Mouse (Mus musculus): ENCODE data around the gene Siah1a. TPM values are rescaled to one million over a fixed set of nuclear protein-coding genes. Genes with fewer than 3 reads are reported as not detected.

The Siah1a gene
- total and polyA plus RNA-seq, 2 experiments: 6.4 to 7.1 TPM

DNA sequence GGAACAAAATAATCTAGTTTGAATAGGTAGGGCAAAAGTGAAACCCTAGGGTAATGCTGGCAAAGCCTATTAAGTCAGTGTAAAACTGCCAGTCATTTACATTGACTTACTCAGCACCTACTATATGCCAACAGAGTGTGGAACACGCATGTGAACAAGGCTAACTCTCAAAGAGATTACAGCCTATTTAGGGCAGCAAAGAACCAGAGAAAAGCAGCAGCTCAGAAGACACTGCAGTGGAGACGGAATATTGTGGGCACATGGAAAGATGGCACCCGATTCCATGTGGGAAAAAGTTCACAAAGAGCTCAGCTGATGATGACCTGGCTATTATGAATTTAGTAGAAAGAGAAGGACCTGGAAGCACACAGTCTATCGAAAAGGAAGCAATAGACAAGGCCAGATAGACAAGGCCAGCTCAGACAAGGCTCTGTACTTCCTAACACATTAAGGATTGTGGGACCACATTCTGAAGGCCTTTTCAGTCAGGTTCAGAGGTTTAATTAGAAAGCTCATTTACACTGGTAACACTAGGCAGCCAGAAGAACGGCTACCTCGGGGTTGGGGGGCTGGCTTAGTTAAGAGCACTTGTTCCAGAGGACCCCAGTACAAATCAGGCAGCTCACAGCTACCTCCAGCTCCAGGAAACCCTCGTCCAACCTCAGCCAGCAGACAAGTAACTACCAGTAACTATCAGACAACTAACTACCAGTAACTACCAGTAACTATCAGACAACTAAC lies 3.0 kb downstream of the Siah1a start:
- TF ChIP-seq POLR2A (IDR thresholded peaks at IDR 0.05; ENCODE audit: extremely low read depth, insufficient read depth, low read length): no peak
- no peak for TF ChIP-seq CTCF (IDR thresholded peaks at IDR 0.05; ENCODE audit: low read depth, low read length)
- H3K4me1 ChIP-seq (ENCODE audit: control insufficient read depth, insufficient read depth, low read length): peaks cover 2% of the 10 kb centered on the region
- DNase-seq (ENCODE audit: extremely low read depth, low read depth, low spot score): no peak

DNA sequence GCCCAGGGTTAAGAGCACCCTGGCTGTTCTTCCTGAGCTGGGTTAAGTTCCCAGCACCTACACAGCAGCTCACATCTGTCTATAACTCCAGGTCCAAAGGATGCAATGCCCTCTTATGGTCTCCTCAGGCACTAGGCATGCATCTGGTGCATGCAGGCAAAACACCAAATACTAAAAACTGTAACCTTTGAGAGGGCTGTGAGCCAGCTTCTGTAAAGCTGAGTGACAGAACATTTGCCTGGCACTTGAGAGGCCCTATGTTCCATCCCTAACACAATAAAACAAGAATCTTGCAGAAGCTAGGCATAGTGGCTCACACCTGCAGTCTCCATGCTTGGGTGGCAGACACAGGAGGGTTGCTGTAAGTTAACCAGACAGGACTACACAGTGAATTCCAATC lies 4.1 kb downstream of the Siah1a start:
- Histone ChIP-seq H3K79me2 (ENCODE audit: control insufficient read depth, insufficient read depth, low read length) (peaks cover 23% of the 10 kb centered on the region; the same call in 1 of the 2 replicates), H3K4me1 (ENCODE audit: control insufficient read depth, insufficient read depth, low read length) (peaks cover 2% of the 10 kb centered on the region), H3K9ac (ENCODE audit: low read depth, low read length) (no peak overlapping the region), H3K27ac (replicated peaks; ENCODE audit: insufficient read depth, low read depth, low read length) (no peak overlapping the region), H3K27me3 (ENCODE audit: control insufficient read depth, insufficient read depth, low read length) (no peaks in the 10 kb centered on the region), H3K4me3 (ENCODE audit: insufficient read depth, low read depth, low read length) (no peak overlapping the region), H3K36me3 (ENCODE audit: control insufficient read depth, insufficient read depth, low read length) (no peaks in the 10 kb centered on the region)
- DNase-seq (ENCODE audit: extremely low read depth, low read depth, low spot score): no peak
- TF ChIP-seq CTCF (IDR thresholded peaks at IDR 0.05; ENCODE audit: low read depth, low read length): no peak
- no peak for TF ChIP-seq POLR2A (IDR thresholded peaks at IDR 0.05; ENCODE audit: extremely low read depth, insufficient read depth, low read length)

More for the DNA sequence above, 3.0 kb downstream of the Siah1a start:
- no peaks in the 10 kb centered on the region for H3K36me3 ChIP-seq (ENCODE audit: control insufficient read depth, insufficient read depth, low read length)
- H3K79me2 ChIP-seq (ENCODE audit: control insufficient read depth, insufficient read depth, low read length): peaks cover 22% of the 10 kb centered on the region; the same call in 1 of the 2 replicates
- no peak overlapping the region for H3K9ac ChIP-seq (ENCODE audit: low read depth, low read length)
- H3K27ac ChIP-seq (replicated peaks; ENCODE audit: insufficient read depth, low read depth, low read length): no peak overlapping the region
- H3K27me3 ChIP-seq (ENCODE audit: control insufficient read depth, insufficient read depth, low read length): no peaks in the 10 kb centered on the region
- 77% methylated on average over 7 of the region's 7 CpGs for WGBS
- no peak overlapping the region for H3K4me3 ChIP-seq (ENCODE audit: insufficient read depth, low read depth, low read length)

DNA sequence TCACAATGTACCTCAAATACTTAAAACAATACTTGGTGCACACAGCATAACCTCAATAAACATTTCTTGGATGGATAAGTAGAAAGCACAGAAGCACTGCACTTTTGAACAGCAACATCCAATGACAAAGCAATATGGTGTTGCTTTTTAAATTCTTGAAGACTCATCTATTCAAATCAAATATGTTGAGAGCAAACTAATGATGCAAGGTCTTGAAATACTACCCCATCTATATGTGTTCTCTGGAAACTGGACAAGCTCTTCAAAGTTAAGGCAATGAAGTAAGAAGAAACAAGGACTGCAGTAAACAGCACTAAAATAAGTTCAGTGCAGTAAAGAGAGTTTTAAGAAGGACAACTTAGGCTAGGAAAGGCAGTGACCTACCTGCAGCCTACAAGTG lies 4.8 kb downstream of the Siah1a start:
- no peaks in the 10 kb centered on the region for H3K36me3 ChIP-seq (ENCODE audit: control insufficient read depth, insufficient read depth, low read length)
- peaks cover 25% of the 10 kb centered on the region; the same call in 1 of the 2 replicates for H3K79me2 ChIP-seq (ENCODE audit: control insufficient read depth, insufficient read depth, low read length)
- no peak overlapping the region for H3K4me3 ChIP-seq (ENCODE audit: insufficient read depth, low read depth, low read length)
- H3K27me3 ChIP-seq (ENCODE audit: control insufficient read depth, insufficient read depth, low read length): no peaks in the 10 kb centered on the region
- no peak overlapping the region for H3K9ac ChIP-seq (ENCODE audit: low read depth, low read length)
- H3K27ac ChIP-seq (replicated peaks; ENCODE audit: insufficient read depth, low read depth, low read length): no peak overlapping the region
- no peak for TF ChIP-seq CTCF (IDR thresholded peaks at IDR 0.05; ENCODE audit: low read depth, low read length)
- no peak for TF ChIP-seq POLR2A (IDR thresholded peaks at IDR 0.05; ENCODE audit: extremely low read depth, insufficient read depth, low read length)
- peaks cover 2% of the 10 kb centered on the region for H3K4me1 ChIP-seq (ENCODE audit: control insufficient read depth, insufficient read depth, low read length)
- DNase-seq (ENCODE audit: extremely low read depth, low read depth, low spot score): no peak

DNA sequence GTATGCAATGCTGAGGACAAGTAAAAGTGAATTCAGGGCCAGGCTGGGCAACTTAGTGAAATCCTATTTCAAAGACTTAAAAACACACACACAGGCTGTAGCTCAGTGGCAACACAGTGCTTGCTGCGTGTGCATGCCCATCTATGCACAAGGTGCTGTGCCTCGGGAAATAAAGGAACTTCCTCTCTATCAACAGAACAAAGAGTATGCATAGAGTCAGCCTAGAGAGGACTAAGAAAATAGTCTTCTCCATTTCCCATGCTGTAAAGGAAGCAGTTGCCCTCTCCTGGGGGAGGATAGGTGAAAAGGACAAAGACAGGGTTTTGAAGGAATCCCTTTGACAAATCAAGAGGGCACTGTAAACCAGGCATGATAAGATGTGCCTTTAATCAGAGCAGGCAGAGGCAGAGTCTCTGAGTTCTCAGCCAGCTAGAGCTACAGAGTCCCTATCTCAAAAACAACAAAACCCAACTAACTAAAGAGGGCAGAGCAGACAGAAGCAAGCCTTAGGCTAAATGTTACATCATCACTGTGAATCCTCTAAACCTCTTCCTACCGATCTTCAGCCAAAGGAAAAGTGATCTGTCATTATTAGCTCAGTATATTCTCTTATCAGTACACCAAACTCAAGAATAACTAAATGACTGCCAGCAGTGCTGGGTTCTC lies 10.2 kb downstream of the Siah1a start:
- Histone ChIP-seq H3K79me2 (ENCODE audit: control insufficient read depth, insufficient read depth, low read length) (peaks cover 27% of the 10 kb centered on the region; the same call in 1 of the 2 replicates), H3K27ac (replicated peaks; ENCODE audit: insufficient read depth, low read depth, low read length) (no peak overlapping the region), H3K27me3 (ENCODE audit: control insufficient read depth, insufficient read depth, low read length) (no peaks in the 10 kb centered on the region), H3K9ac (ENCODE audit: low read depth, low read length) (no peak overlapping the region), H3K36me3 (ENCODE audit: control insufficient read depth, insufficient read depth, low read length) (no peaks in the 10 kb centered on the region), H3K4me3 (ENCODE audit: insufficient read depth, low read depth, low read length) (no peak overlapping the region), H3K4me1 (ENCODE audit: control insufficient read depth, insufficient read depth, low read length) (peaks cover 8% of the 10 kb centered on the region)
- TF ChIP-seq POLR2A (IDR thresholded peaks at IDR 0.05; ENCODE audit: extremely low read depth, insufficient read depth, low read length) (no peak), CTCF (IDR thresholded peaks at IDR 0.05; ENCODE audit: low read depth, low read length) (no peak)
- DNase-seq (ENCODE audit: extremely low read depth, low read depth, low spot score): no peak
- WGBS: 42% methylated on average over 3 of the region's 3 CpGs

GRCm38 (mm10) chr8:86734954-86735353 lies 10.8 kb downstream of the Siah1a start:
- TF ChIP-seq CTCF (IDR thresholded peaks at IDR 0.05; ENCODE audit: low read depth, low read length) (no peak), POLR2A (IDR thresholded peaks at IDR 0.05; ENCODE audit: extremely low read depth, insufficient read depth, low read length) (no peak)
- Histone ChIP-seq H3K27me3 (ENCODE audit: control insufficient read depth, insufficient read depth, low read length) (no peaks in the 10 kb centered on the region), H3K4me1 (ENCODE audit: control insufficient read depth, insufficient read depth, low read length) (peaks cover 10% of the 10 kb centered on the region), H3K4me3 (ENCODE audit: insufficient read depth, low read depth, low read length) (no peak overlapping the region), H3K27ac (replicated peaks; ENCODE audit: insufficient read depth, low read depth, low read length) (no peak overlapping the region), H3K36me3 (ENCODE audit: control insufficient read depth, insufficient read depth, low read length) (no peaks in the 10 kb centered on the region), H3K9ac (ENCODE audit: low read depth, low read length) (no peak overlapping the region), H3K79me2 (ENCODE audit: control insufficient read depth, insufficient read depth, low read length) (peaks cover 27% of the 10 kb centered on the region; the same call in 1 of the 2 replicates)
- DNase-seq (ENCODE audit: extremely low read depth, low read depth, low spot score): no peak
- WGBS: 71% methylated on average over 1 of the region's 1 CpGs

DNA sequence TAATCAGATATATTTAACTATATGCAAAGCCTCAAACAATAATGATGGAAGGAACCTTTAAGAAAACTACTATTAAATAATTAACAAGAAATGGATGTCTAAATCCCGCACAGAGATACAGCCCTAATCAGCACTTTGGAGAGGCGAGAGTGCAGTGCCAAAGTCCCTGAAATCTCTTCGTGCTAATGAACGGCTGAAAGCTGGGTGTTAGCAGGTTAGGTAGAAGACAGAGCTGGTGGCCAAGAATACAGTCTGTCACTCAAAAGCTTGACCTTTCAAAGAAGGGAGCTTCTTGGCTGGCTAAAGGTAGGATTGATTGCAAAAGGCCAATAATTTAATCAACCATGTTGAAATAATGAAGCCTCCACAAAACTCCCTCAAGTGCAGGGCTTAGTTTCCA lies 11.6 kb downstream of the Siah1a start:
- Histone ChIP-seq H3K36me3 (ENCODE audit: control insufficient read depth, insufficient read depth, low read length) (no peaks in the 10 kb centered on the region), H3K4me1 (ENCODE audit: control insufficient read depth, insufficient read depth, low read length) (peaks cover 10% of the 10 kb centered on the region), H3K27ac (replicated peaks; ENCODE audit: insufficient read depth, low read depth, low read length) (no peak overlapping the region), H3K27me3 (ENCODE audit: control insufficient read depth, insufficient read depth, low read length) (no peaks in the 10 kb centered on the region), H3K4me3 (ENCODE audit: insufficient read depth, low read depth, low read length) (no peak overlapping the region), H3K79me2 (ENCODE audit: control insufficient read depth, insufficient read depth, low read length) (peaks cover 27% of the 10 kb centered on the region; the same call in 1 of the 2 replicates), H3K9ac (ENCODE audit: low read depth, low read length) (no peak overlapping the region)
- TF ChIP-seq POLR2A (IDR thresholded peaks at IDR 0.05; ENCODE audit: extremely low read depth, insufficient read depth, low read length) (no peak), CTCF (IDR thresholded peaks at IDR 0.05; ENCODE audit: low read depth, low read length) (no peak)
- no peak for DNase-seq (ENCODE audit: extremely low read depth, low read depth, low spot score)
- WGBS: 42% methylated on average over 4 of the region's 4 CpGs

All from liver, adult 2 months (tissue).